In genomic region chr13:78426306-78426921, GRCm38 (mm10) we compare ENCODE assay signal across 8 mouse cellular contexts.
DNase-seq lines count a peak whose midpoint lies in the region; ATAC-seq lines count a peak whose summit lies in the region.

No protein-coding gene starts in this region.

- WGBS in kidney, embryonic 14.5 days: 43% methylated on average over 8 of the region's 8 CpGs
- WGBS in forebrain, embryonic 12.5 days: 33% methylated on average over 8 of the region's 8 CpGs
- WGBS in limb, embryonic 15.5 days: 29% methylated on average over 8 of the region's 8 CpGs

- DNase-seq in kidney, postnatal 36 days: no peak
- DNase-seq in embryo, embryonic 9.5 days (ENCODE audit: extremely low spot score): peak; percentile 18
- DNase-seq in thymus, adult 18-20 months: no peak
- no peak for DNase-seq in urinary bladder, adult 2 months (ENCODE audit: low spot score)
- DNase-seq in spleen, adult 18-20 months: no peak

- no peak overlapping the region for H3K4me3 ChIP-seq in kidney, embryonic 14.5 days (ENCODE audit: low read length)
- no peak overlapping the region for H3K4me3 ChIP-seq in forebrain, embryonic 12.5 days (replicated peaks)
- H3K4me3 ChIP-seq in limb, embryonic 15.5 days: no peak overlapping the region

- H3K4me2 ChIP-seq in kidney, embryonic 14.5 days (replicated peaks; ENCODE audit: low read depth, low read length): no peak overlapping the region
- H3K4me2 ChIP-seq in forebrain, embryonic 12.5 days: no peak overlapping the region
- 0 out of 2 replicates have a peak overlapping the region, but pooled peaks have one; percentile 43 for H3K4me2 ChIP-seq in limb, embryonic 15.5 days

- H3K36me3 ChIP-seq in kidney, embryonic 14.5 days (ENCODE audit: control insufficient read depth, insufficient read depth, low read length): no peaks in the 10 kb centered on the region
- no peaks in the 10 kb centered on the region for H3K36me3 ChIP-seq in forebrain, embryonic 12.5 days (replicated peaks)
- no peaks in the 10 kb centered on the region for H3K36me3 ChIP-seq in limb, embryonic 15.5 days

- H3K4me1 ChIP-seq in kidney, embryonic 14.5 days (ENCODE audit: control insufficient read depth, insufficient read depth, low read length): no peaks in the 10 kb centered on the region
- H3K4me1 ChIP-seq in forebrain, embryonic 12.5 days: peaks cover 26% of the 10 kb centered on the region
- peaks cover 17% of the 10 kb centered on the region for H3K4me1 ChIP-seq in limb, embryonic 15.5 days

- no peak overlapping the region for H3K27ac ChIP-seq in kidney, embryonic 14.5 days (ENCODE audit: low read depth, low read length)
- peak overlapping the region; percentile 82 for H3K27ac ChIP-seq in forebrain, embryonic 12.5 days
- H3K27ac ChIP-seq in limb, embryonic 15.5 days: no peak overlapping the region

- H3K27me3 ChIP-seq in kidney, embryonic 14.5 days (ENCODE audit: control insufficient read depth, insufficient read depth, low read length): no peaks in the 10 kb centered on the region
- no peaks in the 10 kb centered on the region for H3K27me3 ChIP-seq in forebrain, embryonic 12.5 days
- no peaks in the 10 kb centered on the region for H3K27me3 ChIP-seq in limb, embryonic 15.5 days

- ATAC-seq in kidney, embryonic 14.5 days (ENCODE audit: low FRiP score, low TSS enrichment): peak; percentile 37; the same call in 1 of the 2 replicates
- no peak for ATAC-seq in forebrain, embryonic 12.5 days (ENCODE audit: low FRiP score)
- ATAC-seq in limb, embryonic 15.5 days (ENCODE audit: insufficient number of reproducible peaks, low FRiP score, low TSS enrichment, low read depth): no peak

- H3K9me3 ChIP-seq in kidney, embryonic 14.5 days (ENCODE audit: control insufficient read depth, low read length): no peaks in the 10 kb centered on the region
- H3K9me3 ChIP-seq in forebrain, embryonic 12.5 days: no peaks in the 10 kb centered on the region
- H3K9me3 ChIP-seq in limb, embryonic 15.5 days: no peaks in the 10 kb centered on the region

- no peak overlapping the region for H3K9ac ChIP-seq in kidney, embryonic 14.5 days (ENCODE audit: low read depth, low read length)
- H3K9ac ChIP-seq in forebrain, embryonic 12.5 days: no peak overlapping the region
- H3K9ac ChIP-seq in limb, embryonic 15.5 days: no peak overlapping the region
